Mouse (Mus musculus) central nervous system, embryonic 18 days (tissue): Measurements from ENCODE around the gene Sorbs2. TPM values are rescaled to one million over a fixed set of nuclear protein-coding genes. Genes with fewer than 3 reads are reported as not detected.

Experiments
- polyA plus RNA-seq: library from polyadenylated mRNA; depleted of rRNA; stranded (reverse); fragments of >200 nt; gene quantifications from 2 replicates; pipeline ENCODE4 v1.2.3, GENCODE M21; 2012; rRNA removed

Sorbs2 gene
- polyA plus RNA-seq, result 58.1 and 60.9 TPM in 2 replicates

DNA sequence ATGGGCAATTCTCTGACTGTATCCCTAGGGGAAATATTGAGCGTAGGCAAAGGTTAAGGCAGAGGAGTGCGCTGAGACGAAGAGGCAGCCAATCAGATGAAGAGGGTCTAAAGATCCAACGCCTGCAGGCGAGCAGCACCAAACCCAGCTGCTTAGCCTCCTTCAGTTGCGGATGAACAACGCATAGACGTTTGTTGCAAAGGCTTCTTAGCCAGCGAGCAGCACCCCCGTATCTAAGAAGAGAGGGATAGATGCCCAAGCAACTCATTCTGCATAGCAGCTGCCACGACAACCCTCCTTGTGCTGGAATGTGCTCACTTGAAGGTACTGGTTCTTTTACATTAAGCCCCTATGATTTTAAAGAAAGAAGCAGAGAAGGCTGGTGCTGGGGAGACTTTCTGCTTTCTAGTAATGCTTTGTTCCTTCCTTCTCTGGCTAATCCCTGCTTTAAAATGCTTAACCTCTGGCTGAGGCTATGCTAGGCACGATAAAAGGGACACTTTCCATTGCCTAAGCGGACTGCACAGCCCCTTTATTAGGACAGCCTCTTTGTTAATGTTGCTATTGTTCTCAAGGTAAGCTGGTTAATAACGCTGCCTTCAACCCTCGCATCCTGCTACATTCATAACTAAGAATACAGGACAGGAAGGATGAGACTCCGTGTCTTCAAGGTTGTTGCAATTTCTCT is at the start of gene Sorbs2:
Sorbs2 (plus strand) TSS at position 155 of the 688 bp plus-strand sequence.

Other genes with a start within 250 kb of the Sorbs2 start
- not detected in 2 replicates for gene F11, start 245.8 kb upstream of the Sorbs2 start, polyA plus RNA-seq
- gene Klkb1, start 212.9 kb upstream of the Sorbs2 start, polyA plus RNA-seq, result 0.04 and 0.07 TPM in 2 replicates
- gene Gm45753, start 199.3 kb upstream of the Sorbs2 start, polyA plus RNA-seq, result not detected in 2 replicates
- gene Cyp4v3, start 174.6 kb upstream of the Sorbs2 start, polyA plus RNA-seq, result 1.2 TPM in 2 replicates
- 11.1 and 13.0 TPM in 2 replicates for gene Fam149a, start 125.5 kb upstream of the Sorbs2 start, polyA plus RNA-seq
- gene Tlr3, start 96.7 kb upstream of the Sorbs2 start, polyA plus RNA-seq, result 1.6 and 1.7 TPM in 2 replicates